Mouse (Mus musculus): ENCODE data around the gene Ptpn4.

DNA sequence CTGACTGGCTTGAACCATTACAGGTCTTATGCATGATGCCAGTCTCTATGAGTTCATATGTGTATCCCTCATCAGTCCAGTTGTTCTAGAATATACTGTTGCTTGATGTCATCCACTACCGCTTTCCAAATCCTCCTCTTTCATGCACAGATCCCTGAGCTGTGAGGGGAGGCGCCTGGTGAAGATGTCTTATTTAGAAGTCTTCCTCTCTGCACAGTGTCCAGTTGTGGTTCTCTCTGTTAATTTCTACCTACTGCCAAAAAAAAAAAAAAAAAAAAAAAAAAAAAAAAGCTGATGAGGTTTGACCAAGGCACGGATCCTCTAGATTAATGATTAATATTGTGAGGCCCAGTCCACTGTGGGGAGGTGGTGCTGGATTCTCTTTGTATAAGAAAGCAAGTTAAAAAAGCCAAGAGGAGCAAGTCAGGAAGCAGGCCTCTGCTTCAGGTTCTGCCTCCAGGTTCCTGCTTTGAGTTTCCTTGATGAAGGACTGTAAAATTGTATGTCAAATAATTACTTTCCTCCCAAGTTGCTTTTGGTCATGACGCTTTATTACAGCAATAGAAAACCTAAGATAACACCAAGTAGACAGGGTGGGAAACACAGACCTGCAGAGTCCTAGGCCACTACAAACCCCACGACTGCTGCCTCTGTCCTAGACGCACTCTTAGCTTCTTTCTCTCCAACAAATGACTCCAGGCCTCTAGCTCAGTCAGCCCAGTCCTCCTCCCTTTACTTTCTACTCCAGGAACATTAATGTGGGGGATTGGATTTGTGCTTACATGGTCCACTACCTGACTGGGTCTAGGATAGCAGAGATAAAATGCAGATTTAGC is 200.0 kb downstream of the Ptpn4 start:
- TF ChIP-seq CTCF (IDR thresholded peaks at IDR 0.05; ENCODE audit: borderline replicate concordance, extremely low read depth, insufficient read depth, insufficient read length), result no peak
- no peak for TF ChIP-seq POLR2A (IDR thresholded peaks at IDR 0.05; ENCODE audit: borderline replicate concordance, extremely low read depth, insufficient read depth, insufficient read length, poor library complexity, severe bottlenecking)

Data from brain, embryonic 14.5 days (tissue).